Mouse (Mus musculus) MEL (cell line): ENCODE data around the gene 6030408B16Rik. TPM values are rescaled to one million over a fixed set of nuclear protein-coding genes. Genes with fewer than 3 reads are reported as not detected.
A peak's percentile ranks its signal among the peaks of the same experiment; 100 is the strongest.

Experiments
- DNase-seq: peaks from one replicate; pipeline ENCODE4 v3.0.0; 2011; ENCODE audit warnings: low read depth, low spot score
- H3K27ac ChIP-seq: 2 replicates; pipeline ENCODE4 v1.5.1; 2012; ENCODE audit warnings: low read depth, mild to moderate bottlenecking, control low read depth, low read length, moderate library complexity; ENCODE audit not compliant: control insufficient read depth
- H3K27me3 ChIP-seq, 2 experiments: fragments of 150-350 bp in 1 of 2; sonication (generic) in 1 of 2; 2 replicates each; pipeline ENCODE4 v1.6.1; 2012; ENCODE audit warnings: low read length in 2 of 2, mild to moderate bottlenecking in 2 of 2, improper control_type of control experiment in 1 of 2, moderate library complexity in 1 of 2; ENCODE audit not compliant: insufficient read depth in 2 of 2, control insufficient read depth in 1 of 2
- H3K36me3 ChIP-seq, 2 experiments: 2 replicates each; pipeline ENCODE4 v1.6.1; 2012 to 2014; ENCODE audit warnings: low read length in 2 of 2, improper control_type of control experiment in 1 of 2, inconsistent platforms in 1 of 2, mild to moderate bottlenecking in 1 of 2; ENCODE audit not compliant: insufficient read depth in 2 of 2, control insufficient read depth in 1 of 2
- H3K4me1 ChIP-seq, 2 experiments: fragments of 150-350 bp in 1 of 2; sonication (generic) in 1 of 2; 2 replicates each; pipeline ENCODE4 v1.6.1; 2012; ENCODE audit warnings: low read length in 2 of 2, improper control_type of control experiment in 1 of 2, mild to moderate bottlenecking in 1 of 2; ENCODE audit not compliant: insufficient read depth in 2 of 2, control insufficient read depth in 1 of 2
- H3K4me3 ChIP-seq, 2 experiments: fragments of 150-350 bp in 1 of 2; sonication (generic) in 1 of 2; 2 replicates each; pipeline ENCODE4 v1.5.1; 2012; ENCODE audit warnings: low read depth in 2 of 2, low read length in 2 of 2, mild to moderate bottlenecking in 2 of 2, moderate library complexity in 2 of 2, control low read depth in 1 of 2, improper control_type of control experiment in 1 of 2; ENCODE audit not compliant: control insufficient read depth in 1 of 2, insufficient read depth in 1 of 2
- H3K79me2 ChIP-seq: 2 replicates; pipeline ENCODE4 v1.6.1; 2012; ENCODE audit warnings: mild to moderate bottlenecking, low read length, moderate library complexity; ENCODE audit not compliant: control insufficient read depth, poor library complexity, insufficient read depth
- H3K9ac ChIP-seq: 2 replicates; pipeline ENCODE4 v1.6.1; 2012; ENCODE audit warnings: low read depth, mild to moderate bottlenecking, control low read depth, low read length, moderate library complexity; ENCODE audit not compliant: control insufficient read depth, poor library complexity, severe bottlenecking
- H3K9me3 ChIP-seq: fragments of 150-350 bp; sonication (generic); replicated peaks from 2 replicates; pipeline ENCODE4 v1.6.1; 2012; ENCODE audit warnings: mild to moderate bottlenecking, low read length, improper control_type of control experiment, moderate library complexity; ENCODE audit not compliant: insufficient read depth
- BHLHE40 ChIP-seq: IDR thresholded peaks from 2 replicates; pipeline ENCODE4 v1.6.1; 2012; ENCODE audit warnings: low read depth, mild to moderate bottlenecking, inconsistent platforms, low read length, improper control_type of control experiment, borderline replicate concordance
- CHD2 ChIP-seq: IDR thresholded peaks from 2 replicates; pipeline ENCODE4 v1.6.1; 2011; ENCODE audit warnings: low read length, improper control_type of control experiment
- CTCF ChIP-seq, 3 experiments: IDR thresholded peaks in 2 of 3; conservative IDR thresholded peaks in 1 of 3; 2 replicates each; pipeline ENCODE4 v1.5.1; 2011 to 2012; ENCODE audit warnings: low read length in 3 of 3, low read depth in 2 of 3, mild to moderate bottlenecking in 2 of 3, improper control_type of control experiment in 1 of 3, inconsistent platforms in 1 of 3, mixed read lengths in 1 of 3, moderate library complexity in 1 of 3; ENCODE audit not compliant: control insufficient read depth in 1 of 3, insufficient read depth in 1 of 3, poor library complexity in 1 of 3, severe bottlenecking in 1 of 3
- E2F4 ChIP-seq: IDR thresholded peaks from 2 replicates; pipeline ENCODE4 v1.6.1; 2011; ENCODE audit warnings: low read depth, low read length, improper control_type of control experiment, borderline replicate concordance
- ELF1 ChIP-seq: IDR thresholded peaks from 2 replicates; pipeline ENCODE4 v1.6.1; 2014; ENCODE audit warnings: low read depth, mild to moderate bottlenecking, inconsistent platforms, low read length, improper control_type of control experiment, moderate library complexity
- EP300 ChIP-seq, 2 experiments: IDR thresholded peaks; 2 replicates each; pipeline ENCODE4 v1.6.1; 2011; ENCODE audit warnings: improper control_type of control experiment in 2 of 2, low read length in 2 of 2, low read depth in 1 of 2, mild to moderate bottlenecking in 1 of 2
- GABPA ChIP-seq: IDR thresholded peaks from 2 replicates; pipeline ENCODE4 v1.6.1; 2012; ENCODE audit warnings: low read depth, mild to moderate bottlenecking, inconsistent platforms, low read length, improper control_type of control experiment, moderate library complexity
- GATA1 ChIP-seq: IDR thresholded peaks from 2 replicates; pipeline ENCODE4 v1.6.1; 2011; ENCODE audit warnings: low read depth, low read length, improper control_type of control experiment
- HCFC1 ChIP-seq: IDR thresholded peaks from 2 replicates; pipeline ENCODE4 v1.6.1; 2012; ENCODE audit warnings: low read depth, mild to moderate bottlenecking, inconsistent platforms, low read length, improper control_type of control experiment, moderate library complexity
- JUND ChIP-seq: IDR thresholded peaks from 2 replicates; pipeline ENCODE4 v1.6.1; 2011; ENCODE audit warnings: low read depth, mild to moderate bottlenecking, improper control_type of control experiment, low read length
- KAT2A ChIP-seq: conservative IDR thresholded peaks from 2 replicates; pipeline ENCODE4 v1.6.1; 2012; ENCODE audit warnings: low read depth, low read length, improper control_type of control experiment, inconsistent platforms
- MAFK ChIP-seq: IDR thresholded peaks from 2 replicates; pipeline ENCODE4 v1.6.1; 2011; ENCODE audit warnings: low read depth, mild to moderate bottlenecking, low read length, improper control_type of control experiment, borderline replicate concordance
- MAX ChIP-seq: IDR thresholded peaks from 2 replicates; pipeline ENCODE4 v1.6.1; 2011; ENCODE audit warnings: low read length, improper control_type of control experiment
- MAZ ChIP-seq: IDR thresholded peaks from 2 replicates; pipeline ENCODE4 v1.6.1; 2012; ENCODE audit warnings: low read depth, mild to moderate bottlenecking, inconsistent platforms, low read length, improper control_type of control experiment
- MEF2A ChIP-seq: IDR thresholded peaks from 2 replicates; pipeline ENCODE4 v1.6.1; 2014; ENCODE audit warnings: low read depth, mild to moderate bottlenecking, inconsistent platforms, low read length, improper control_type of control experiment; ENCODE audit not compliant: poor library complexity, insufficient replicate concordance, severe bottlenecking; ENCODE audit errors: extremely low read depth
- NELFE ChIP-seq: IDR thresholded peaks from 2 replicates; pipeline ENCODE4 v1.6.1; 2011; ENCODE audit warnings: low read depth, low read length, improper control_type of control experiment
- NRF1 ChIP-seq: IDR thresholded peaks from 2 replicates; pipeline ENCODE4 v1.6.1; 2014; ENCODE audit warnings: low read depth, mild to moderate bottlenecking, inconsistent platforms, low read length, improper control_type of control experiment, moderate library complexity; ENCODE audit not compliant: poor library complexity, insufficient read depth, severe bottlenecking
- POLR2A ChIP-seq, 2 experiments: IDR thresholded peaks; 2 replicates each; pipeline ENCODE4 v1.6.1; 2011 to 2012; ENCODE audit warnings: low read length in 2 of 2, mild to moderate bottlenecking in 2 of 2, control low read depth in 1 of 2, improper control_type of control experiment in 1 of 2, low read depth in 1 of 2, moderate library complexity in 1 of 2; ENCODE audit not compliant: control insufficient read depth in 1 of 2, insufficient read depth in 1 of 2, poor library complexity in 1 of 2
- RAD21 ChIP-seq: IDR thresholded peaks from 2 replicates; pipeline ENCODE4 v1.6.1; 2011; ENCODE audit warnings: mild to moderate bottlenecking, low read depth, low read length, improper control_type of control experiment
- RCOR1 ChIP-seq: IDR thresholded peaks from 2 replicates; pipeline ENCODE4 v1.6.1; 2012; ENCODE audit warnings: low read depth, mild to moderate bottlenecking, inconsistent platforms, low read length, improper control_type of control experiment
- SIN3A ChIP-seq: IDR thresholded peaks from 2 replicates; pipeline ENCODE4 v1.6.1; 2012; ENCODE audit warnings: low read length, improper control_type of control experiment, inconsistent platforms
- SMC3 ChIP-seq: IDR thresholded peaks from 2 replicates; pipeline ENCODE4 v1.6.1; 2011; ENCODE audit warnings: low read depth, low read length, improper control_type of control experiment
- TAL1 ChIP-seq: IDR thresholded peaks from 2 replicates; pipeline ENCODE4 v1.6.1; 2012; ENCODE audit warnings: mild to moderate bottlenecking, inconsistent platforms, low read length, moderate library complexity, mixed read lengths
- USF1 ChIP-seq: IDR thresholded peaks from 2 replicates; pipeline ENCODE4 v1.6.1; 2014; ENCODE audit warnings: low read depth, mild to moderate bottlenecking, inconsistent platforms, low read length, improper control_type of control experiment, moderate library complexity
- USF2 ChIP-seq, 2 experiments: IDR thresholded peaks; 2 replicates each; pipeline ENCODE4 v1.6.1; 2011 to 2012; ENCODE audit warnings: improper control_type of control experiment in 2 of 2, low read length in 2 of 2, borderline replicate concordance in 1 of 2, inconsistent platforms in 1 of 2, low read depth in 1 of 2, mild to moderate bottlenecking in 1 of 2; ENCODE audit not compliant: insufficient read depth in 1 of 2
- ZC3H11A ChIP-seq: IDR thresholded peaks from 2 replicates; pipeline ENCODE4 v1.6.1; 2012; ENCODE audit warnings: low read depth, mild to moderate bottlenecking, inconsistent platforms, low read length, improper control_type of control experiment
- ZKSCAN1 ChIP-seq: IDR thresholded peaks from 2 replicates; pipeline ENCODE4 v1.6.1; 2012; ENCODE audit warnings: low read depth, mild to moderate bottlenecking, inconsistent platforms, low read length, improper control_type of control experiment, moderate library complexity
- ZNF384 ChIP-seq: IDR thresholded peaks from 2 replicates; pipeline ENCODE4 v1.6.1; 2012; ENCODE audit warnings: low read depth, mild to moderate bottlenecking, inconsistent platforms, low read length, improper control_type of control experiment
- polyA plus RNA-seq, 2 experiments: library from polyadenylated mRNA; stranded (reverse) in 1 of 2; unstranded in 1 of 2; fragments of >175 nt in 1 of 2; fragments of >200 nt in 1 of 2; gene quantifications; 2 replicates each; pipeline versions ENCODE4 v1.2.1 to v1.2.4; 2012; ENCODE audit warnings: low replicate concordance in 2 of 2, low read depth in 1 of 2; ENCODE audit not compliant: insufficient read length in 2 of 2, insufficient read depth in 1 of 2, missing spikeins in 1 of 2
- total RNA-seq: library from RNA; depleted of rRNA; stranded (reverse); fragments of 300-350 nt; gene quantifications from 2 replicates; pipeline ENCODE4 v1.2.3, GENCODE M21; 2012

Gene 6030408B16Rik
- total and polyA plus RNA-seq, 3 experiments: 0.12 to 0.18 TPM; not detected in 1

DNA sequence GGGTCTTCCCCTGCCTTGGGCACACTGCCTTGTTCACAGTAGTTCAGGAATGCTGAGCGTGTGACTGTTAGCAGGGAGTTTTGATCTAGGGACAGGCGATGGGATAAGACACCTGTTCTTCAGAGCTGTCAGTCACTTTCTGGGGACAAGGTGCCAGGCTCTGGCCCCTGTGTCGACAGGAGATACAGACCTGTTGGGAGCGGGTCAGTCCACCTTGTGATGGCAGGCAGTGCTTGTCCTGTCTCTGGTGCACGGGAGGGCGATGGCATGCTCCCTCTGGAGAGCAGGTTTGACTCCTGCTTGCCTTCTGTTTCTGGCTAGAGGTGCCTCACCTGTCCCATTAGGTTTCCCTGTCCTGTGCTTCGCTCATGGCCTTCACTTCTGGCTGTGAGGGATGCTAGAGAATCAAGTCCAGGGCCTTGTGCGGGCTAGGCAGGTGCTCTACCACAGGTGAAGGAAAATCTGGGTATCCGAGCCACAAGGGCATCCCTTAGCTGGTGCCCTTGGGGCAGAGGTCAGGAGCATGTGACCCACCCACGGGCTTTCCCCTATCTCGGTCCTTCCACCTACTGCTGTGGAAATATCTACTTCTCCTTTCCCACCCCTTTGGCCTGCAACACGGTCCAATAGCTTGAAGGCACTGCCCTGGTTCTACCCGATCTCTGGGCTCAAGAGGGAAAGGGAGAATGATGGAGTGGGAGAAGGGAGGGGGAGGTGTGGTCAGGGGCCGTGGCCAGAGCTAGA is 36.4 kb upstream of the 6030408B16Rik start:
- Histone ChIP-seq H3K9me3 (no peaks in the 10 kb centered on the region), H3K27me3 (no peaks in the 10 kb centered on the region), H3K4me3 (no peak overlapping the region), H3K27ac (peak overlapping the region; percentile 29; the same call in 1 of the 2 replicates), H3K4me1 (peaks cover 10 to 44% of the 10 kb centered on the region in 2 experiments), H3K79me2 (no peaks in the 10 kb centered on the region), H3K9ac (no peak overlapping the region), H3K36me3 (peaks cover 0 to 30% of the 10 kb centered on the region in 2 experiments; a peak in 2 of 4 replicates)
- DNase-seq: no peak
- no peak for TF ChIP-seq ZKSCAN1
- no peak for TF ChIP-seq MAX
- no peak for TF ChIP-seq NRF1
- no peak for TF ChIP-seq MAZ
- TF ChIP-seq GATA1: peak; percentile 33; the same call in 1 of the 2 replicates
- TF ChIP-seq BHLHE40: no peak
- TF ChIP-seq HCFC1: no peak
- TF ChIP-seq RAD21: no peak
- TF ChIP-seq CTCF (IDR thresholded peaks at IDR 0.05 in 2 of 3, conservative IDR thresholded peaks at IDR 0.05 in 1 of 3; ENCODE audit: control insufficient read depth in 1 of 3, insufficient read depth in 1 of 3, low read depth in 2 of 3, low read length in 3 of 3, poor library complexity in 1 of 3, severe bottlenecking in 1 of 3): no peak
- TF ChIP-seq GABPA: no peak
- TF ChIP-seq E2F4: no peak
- TF ChIP-seq MEF2A: no peak
- TF ChIP-seq JUND: no peak
- TF ChIP-seq TAL1: 0 out of 2 replicates have a peak, but pooled peaks have one; percentile 20
- no peak for TF ChIP-seq CHD2
- no peak for TF ChIP-seq KAT2A
- no peak for TF ChIP-seq USF2 (IDR thresholded peaks at IDR 0.05; ENCODE audit: borderline replicate concordance in 1 of 2, insufficient read depth in 1 of 2, low read depth in 1 of 2, low read length in 2 of 2)
- TF ChIP-seq SIN3A: no peak
- TF ChIP-seq NELFE: no peak
- TF ChIP-seq SMC3: no peak
- TF ChIP-seq POLR2A (IDR thresholded peaks at IDR 0.05; ENCODE audit: control insufficient read depth in 1 of 2, insufficient read depth in 1 of 2, low read depth in 1 of 2, low read length in 2 of 2, poor library complexity in 1 of 2): no peak
- no peak for TF ChIP-seq MAFK
- no peak for TF ChIP-seq RCOR1
- no peak for TF ChIP-seq ZNF384
- peak in 1 of 2 experiments; percentile 14; a peak in 1 of 4 replicates for TF ChIP-seq EP300 (IDR thresholded peaks at IDR 0.05; ENCODE audit: low read depth in 1 of 2, low read length in 2 of 2)
- TF ChIP-seq ELF1: no peak
- TF ChIP-seq USF1: peak; percentile 68; the same call in 1 of the 2 replicates
- TF ChIP-seq ZC3H11A: no peak
- TF ChIP-seq, all 39 proteins: peak for 4
